Mouse (Mus musculus): Measurements from ENCODE around the gene Osr1. TPM values are rescaled to one million over a fixed set of nuclear protein-coding genes. Genes with fewer than 3 reads are reported as not detected.

Gene Osr1
- total RNA-seq, 2 experiments from 2014 or later = 3.1 to 4.1 TPM

DNA sequence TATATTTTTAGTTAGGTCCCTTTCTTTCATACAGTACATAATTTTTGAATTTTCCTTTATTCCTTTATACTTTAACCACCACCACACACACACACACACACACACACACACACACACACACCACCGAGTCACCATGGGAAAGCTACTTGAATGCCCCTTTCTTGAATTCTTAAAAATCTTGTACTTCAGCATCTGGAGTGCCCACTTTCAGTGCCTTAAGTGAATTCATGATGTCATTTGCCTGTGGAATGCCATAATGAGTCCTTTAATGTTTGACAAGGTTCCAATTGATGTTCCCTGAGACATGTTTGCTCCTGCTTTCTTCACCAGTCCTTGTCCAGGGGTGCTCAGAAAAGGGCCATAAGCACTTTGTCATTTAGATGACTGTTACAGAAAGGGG, 17.8 kb downstream of the Osr1 start:
- no peak for DNase-seq

DNA sequence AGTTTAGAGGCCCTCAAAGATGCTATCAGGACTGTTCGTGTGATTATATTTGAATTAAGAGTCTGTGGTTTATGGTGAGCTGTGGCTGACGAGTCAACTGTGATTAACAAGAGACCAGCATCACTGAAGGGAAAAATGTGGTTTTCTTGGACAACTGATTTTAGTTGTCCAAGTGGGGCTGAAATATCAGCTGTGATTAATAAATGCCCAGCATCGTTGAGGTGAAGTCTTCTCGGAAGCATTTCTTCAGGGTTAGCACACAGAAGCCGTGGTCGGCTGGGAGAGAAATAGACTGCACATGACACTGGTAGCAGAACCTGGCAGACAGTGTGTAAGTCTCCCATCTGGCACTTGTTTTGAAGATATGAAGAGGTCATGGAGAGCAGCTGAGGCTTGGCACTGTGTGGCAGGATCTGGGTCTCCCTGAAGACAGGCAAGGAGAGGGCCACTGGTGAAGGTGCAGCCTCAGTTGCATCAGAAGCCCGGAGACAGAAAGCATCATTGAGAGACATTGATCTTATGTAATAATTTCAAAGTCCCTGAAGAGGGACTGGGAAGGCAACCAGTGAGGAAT, 19.7 kb downstream of the Osr1 start:
- DNase-seq = no peak

DNA sequence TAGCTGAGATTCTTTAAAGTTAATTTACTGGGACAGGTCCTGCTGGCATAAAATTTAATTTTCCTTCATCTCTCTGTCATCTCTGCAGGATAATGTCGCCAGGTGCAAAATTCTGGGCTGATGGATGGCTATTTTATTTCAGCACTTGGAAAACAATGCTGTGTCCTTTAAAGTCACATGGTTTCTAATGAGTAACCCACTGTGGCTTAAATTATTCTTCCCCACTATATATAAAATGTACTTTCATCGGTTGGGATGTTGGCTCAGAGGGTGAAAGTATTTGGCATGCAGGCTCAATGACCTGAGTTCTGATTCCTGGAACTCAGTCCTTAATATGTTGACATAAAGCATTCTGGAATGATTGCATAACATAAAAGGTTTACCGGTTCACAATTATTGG, 21.2 kb downstream of the Osr1 start:
- DNase-seq = no peak

DNA sequence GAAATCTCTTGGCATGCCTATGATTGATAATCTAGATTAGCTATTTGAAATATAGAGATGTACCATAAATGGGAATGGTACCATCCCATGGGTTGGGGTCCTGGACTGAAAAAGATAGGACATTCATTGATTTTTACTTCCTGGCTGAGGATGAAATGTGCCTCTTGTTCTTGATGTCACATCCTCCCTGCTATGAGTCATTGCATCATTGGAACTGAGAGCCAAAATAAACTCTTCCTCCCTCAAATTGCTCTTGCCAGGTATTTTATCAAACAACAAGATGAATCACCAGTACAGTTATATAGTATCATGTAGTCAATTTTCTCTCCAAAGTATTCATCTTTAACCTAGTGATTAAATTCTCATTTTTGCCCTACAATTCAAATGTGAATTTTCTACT, 28.3 kb downstream of the Osr1 start:
- no peak for DNase-seq
